Mouse (Mus musculus) liver, adult 2 months (tissue): ENCODE measurements at regions not wholly inside any gene's neighbourhood (a gene's known extent, or its start where the extent isn't known, plus 50 kb on each side); places are given as distances from the start of the nearest gene placed in this dataset.

Experiments used
- CTCF ChIP-seq: fragments of 200-500 bp; IDR thresholded peaks from 2 replicates; pipeline ENCODE4 v1.5.1; 2011; ENCODE audit warnings: low read depth, low read length, control low read depth
- POLR2A ChIP-seq: fragments of 200-500 bp; IDR thresholded peaks from 2 replicates; pipeline ENCODE4 v1.6.1; 2011; ENCODE audit warnings: low read length, control low read depth; ENCODE audit not compliant: insufficient read depth; ENCODE audit errors: extremely low read depth

- TF ChIP-seq POLR2A (no peak), CTCF (no peak)
Observed at GRCm38 (mm10) chr4:12620059-12620755, 448.4 kb upstream of the Fam92a start.
